Mouse (Mus musculus) fat pad, adult 2 months (tissue): ENCODE data around the gene Tgfbrap1.

Source experiments
- DNase-seq: peaks from one replicate; pipeline ENCODE4 v3.0.0-alpha.2; 2011; ENCODE audit warnings: low read depth, low spot score; ENCODE audit errors: extremely low read depth

Tgfbrap1 gene

DNA sequence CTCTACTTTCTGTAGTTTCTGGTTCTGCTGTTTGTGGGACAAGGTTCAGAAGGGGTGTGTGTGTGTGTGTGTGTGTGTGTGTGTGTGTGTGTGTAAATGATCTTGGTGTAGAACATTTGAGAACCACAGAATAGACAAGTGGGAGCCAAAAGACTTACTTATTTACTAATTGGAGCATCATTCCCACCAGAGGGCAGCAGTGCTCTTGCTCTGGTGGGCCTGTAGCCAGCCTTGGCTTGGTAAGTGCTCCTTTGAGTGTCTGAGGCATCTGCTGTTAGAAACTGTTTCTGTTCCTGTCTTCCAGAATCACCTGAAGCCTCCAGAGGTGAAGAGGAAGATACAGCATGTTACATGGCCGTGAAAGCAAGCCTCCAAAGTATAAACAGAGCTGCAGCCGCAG, 14.4 kb upstream of the Tgfbrap1 start:
- no peak for DNase-seq

DNA sequence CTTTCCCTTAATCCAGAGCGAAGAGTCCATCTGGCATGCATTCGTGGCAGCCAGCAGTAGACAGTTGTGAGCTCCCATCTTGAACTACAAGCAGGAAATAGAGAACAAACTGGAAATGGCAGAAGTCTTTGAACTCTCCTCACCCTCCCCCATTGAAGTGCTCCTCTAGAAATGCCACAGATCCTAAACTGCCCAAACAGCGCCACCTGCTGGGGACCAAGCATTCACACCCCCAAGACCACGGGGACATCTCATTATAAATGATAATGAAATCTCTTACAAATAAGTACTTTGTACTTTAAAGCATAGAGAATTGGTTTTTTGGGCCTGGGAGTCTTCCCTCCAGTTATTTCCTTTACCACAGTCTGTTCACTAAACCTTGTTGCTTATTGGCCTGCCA, 12.1 kb upstream of the Tgfbrap1 start:
- no peak for DNase-seq

DNA sequence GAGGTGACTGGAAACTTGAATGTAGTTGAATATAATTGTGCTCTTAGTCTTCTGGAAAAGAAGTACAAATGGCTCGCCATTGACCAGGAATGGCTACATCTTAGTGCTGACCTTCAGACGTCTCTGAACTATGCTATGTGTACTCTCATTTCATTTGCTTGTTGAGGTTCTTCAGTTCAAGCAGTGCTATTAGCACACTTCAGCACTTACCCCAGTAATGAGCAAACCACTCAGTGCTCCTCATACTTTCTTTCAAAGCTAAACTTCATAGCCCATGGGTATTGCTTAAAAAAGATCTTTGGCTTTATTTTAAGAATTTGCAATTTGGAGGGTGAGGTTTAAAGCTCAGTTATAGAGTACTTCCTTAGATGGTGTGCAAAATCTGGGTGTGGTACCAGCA, 10.3 kb upstream of the Tgfbrap1 start:
- no peak for DNase-seq

DNA sequence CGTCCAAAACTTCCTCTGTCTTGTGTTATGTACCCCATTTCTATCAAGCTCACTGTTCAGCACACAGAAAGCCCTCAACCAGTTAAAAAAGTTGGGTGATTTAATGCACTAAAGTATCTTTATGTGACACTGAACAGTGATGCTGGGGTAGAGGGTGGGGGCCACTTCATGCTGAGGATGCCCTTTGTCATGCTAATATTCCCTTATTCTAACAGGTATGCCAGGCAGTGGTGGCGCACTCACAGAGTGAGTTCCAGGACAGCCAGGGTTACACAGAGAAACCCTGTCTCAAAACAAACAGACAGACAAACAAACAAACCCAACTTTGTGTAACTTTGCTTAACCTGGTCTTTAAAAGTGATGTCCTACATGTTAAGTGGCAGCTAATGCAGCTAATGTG, 4.2 kb downstream of the Tgfbrap1 start:
- DNase-seq: no peak

DNA sequence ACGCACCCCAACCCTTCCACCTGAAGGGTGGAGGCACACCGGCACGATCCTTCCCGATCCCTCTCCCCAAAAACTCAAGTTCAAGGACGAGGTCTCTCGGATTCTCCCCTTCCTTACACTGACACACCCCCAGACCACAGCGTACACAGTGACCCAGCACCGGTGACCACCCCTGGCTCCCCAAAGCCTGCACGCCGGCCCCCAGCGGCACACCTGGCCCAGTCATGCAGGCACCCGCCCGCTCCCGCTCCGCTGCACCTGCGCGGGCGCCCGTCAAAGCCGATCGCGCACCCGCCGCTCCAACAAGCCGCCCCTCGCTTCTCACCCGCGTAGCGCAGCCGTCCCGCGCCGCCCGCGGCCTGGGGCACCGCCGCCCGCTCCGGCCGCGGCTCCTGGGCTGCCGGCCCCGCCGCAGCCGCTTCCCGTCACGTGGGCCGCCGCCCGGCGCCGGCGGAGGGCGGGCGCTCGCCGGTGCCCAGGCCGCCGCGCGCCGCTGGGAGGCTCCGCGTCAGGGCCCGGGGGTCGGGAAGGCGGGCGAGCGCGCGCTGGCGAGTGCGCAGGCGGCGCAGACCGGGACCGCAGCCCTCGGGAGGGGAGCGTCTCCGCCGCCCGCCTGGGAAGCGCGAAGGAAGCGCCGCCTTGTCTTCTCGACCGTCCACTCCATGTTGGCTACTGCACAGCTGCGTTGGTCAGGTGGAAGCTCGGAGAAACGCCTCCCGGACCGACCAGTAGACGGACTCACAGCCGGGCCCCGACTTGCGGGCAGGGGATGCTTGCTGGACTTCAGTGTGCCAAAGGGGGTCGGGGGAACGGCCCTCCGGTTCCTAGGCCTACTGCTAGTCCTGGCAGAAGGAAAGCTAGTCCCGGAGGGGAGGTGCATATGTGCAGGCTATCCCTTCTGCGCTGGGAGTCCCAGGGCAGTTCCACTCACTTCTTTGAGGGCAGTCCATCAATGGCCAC, 6.1 kb downstream of the Tgfbrap1 start:
- no peak for DNase-seq

DNA sequence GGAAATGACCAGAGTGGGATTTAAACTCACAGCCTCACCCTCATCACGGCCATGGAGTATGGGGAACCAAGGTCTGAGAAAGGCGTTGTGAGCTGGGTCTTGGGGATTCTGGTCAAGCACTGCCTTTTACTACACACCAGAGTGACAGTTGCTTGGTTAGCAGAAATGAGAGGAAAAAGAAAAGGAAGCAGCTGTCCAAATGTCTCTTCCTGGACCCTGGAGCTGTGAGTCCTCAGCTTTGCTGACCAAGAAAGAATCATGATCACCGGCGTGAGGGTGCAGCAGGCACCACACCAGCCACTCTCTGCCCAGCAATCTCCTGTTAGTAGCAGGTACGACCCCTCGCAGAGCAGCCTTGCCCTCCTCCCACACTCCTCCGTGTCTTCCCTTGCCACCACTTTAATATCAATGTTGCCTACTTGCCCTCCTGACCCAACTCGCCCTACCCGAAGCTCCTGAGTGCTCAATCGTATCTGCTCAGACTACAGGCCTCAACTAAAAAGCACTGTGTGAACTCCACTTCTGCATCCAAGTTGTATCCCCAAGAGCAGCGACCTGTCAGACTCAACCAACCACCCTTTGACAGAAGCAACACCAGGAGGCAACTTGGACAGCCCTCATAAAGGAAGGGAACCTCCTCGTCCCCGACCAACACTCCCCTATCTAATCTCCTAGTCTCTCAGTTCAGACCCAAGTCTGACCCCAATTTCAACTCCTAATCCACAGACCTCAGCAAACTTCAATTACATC, 7.0 kb downstream of the Tgfbrap1 start:
- no peak for DNase-seq

DNA sequence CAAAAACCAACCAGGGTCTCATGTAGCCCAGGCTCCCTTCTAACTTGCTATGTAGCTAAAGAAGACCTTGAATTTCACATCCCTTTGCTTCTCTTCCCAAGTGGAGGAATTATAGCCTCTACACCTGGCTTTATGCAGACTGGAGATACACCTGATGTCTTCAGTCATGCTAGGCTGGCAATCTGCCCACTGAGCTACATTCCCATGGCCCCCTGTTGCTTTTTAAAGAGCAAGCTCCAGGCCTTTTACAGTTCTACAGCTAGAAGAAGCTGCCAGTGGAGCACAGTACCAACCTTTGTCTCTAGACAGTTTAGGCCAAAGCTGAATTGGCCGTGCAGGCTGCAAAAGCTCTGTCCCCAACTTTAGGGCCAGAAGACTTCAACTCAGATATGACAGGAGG, 8.0 kb downstream of the Tgfbrap1 start:
- no peak for DNase-seq

DNA sequence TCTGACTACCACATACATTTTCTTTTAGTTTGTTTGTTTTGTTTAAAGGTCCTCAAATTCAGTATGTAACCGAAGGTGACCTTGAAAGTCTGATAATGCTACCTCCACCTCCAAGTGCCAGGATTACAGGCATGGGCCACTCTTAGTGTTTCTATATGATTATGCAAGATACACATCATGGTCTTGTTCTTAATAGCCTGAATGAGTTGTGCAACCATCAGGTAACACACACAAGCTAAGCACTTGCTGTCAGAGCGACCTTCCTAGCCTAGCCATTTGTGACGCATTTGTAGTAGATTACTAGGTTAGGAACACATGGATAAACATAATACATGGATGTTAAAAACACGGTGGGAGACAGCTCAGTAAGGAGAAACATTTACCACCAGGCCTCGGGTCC, 15.5 kb downstream of the Tgfbrap1 start:
- DNase-seq: peak; percentile 26

DNA sequence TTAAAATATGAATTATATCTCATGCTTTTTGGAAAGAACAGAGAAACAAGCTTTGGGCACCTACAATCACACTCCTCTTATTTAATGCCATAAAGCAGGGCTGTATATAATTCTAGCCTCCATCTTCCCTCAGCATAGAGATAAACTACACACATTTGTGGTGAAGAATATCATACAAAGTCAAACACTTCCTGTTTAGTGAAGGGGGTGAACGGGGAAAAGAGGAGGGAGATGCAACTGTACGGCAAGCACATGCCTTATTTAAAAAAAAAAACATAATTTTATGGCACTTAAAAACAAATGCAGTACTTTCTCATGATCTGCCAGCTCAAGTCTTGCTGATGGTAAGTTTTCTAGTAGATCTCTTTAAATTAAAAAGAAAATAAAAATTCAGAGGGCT, 20.3 kb downstream of the Tgfbrap1 start:
- DNase-seq: no peak

DNA sequence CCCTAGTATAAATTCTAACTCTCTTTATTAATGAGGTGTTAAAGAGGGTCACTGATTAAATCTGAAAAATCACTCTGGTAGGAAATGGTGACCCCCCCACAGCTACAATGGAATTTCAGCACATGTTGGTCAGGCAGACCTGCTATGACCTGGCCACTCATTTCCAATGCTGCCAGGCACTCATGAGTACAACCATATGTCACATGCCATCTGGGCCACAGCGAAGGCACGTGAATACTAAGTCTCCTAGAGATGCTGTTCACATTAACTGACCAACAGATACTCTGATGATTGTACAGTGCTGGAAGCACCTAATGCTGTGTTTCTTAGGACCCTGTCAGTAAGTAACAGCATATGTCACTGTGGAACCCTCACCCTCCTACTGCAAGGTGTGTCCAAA, 23.6 kb downstream of the Tgfbrap1 start:
- no peak for DNase-seq

DNA sequence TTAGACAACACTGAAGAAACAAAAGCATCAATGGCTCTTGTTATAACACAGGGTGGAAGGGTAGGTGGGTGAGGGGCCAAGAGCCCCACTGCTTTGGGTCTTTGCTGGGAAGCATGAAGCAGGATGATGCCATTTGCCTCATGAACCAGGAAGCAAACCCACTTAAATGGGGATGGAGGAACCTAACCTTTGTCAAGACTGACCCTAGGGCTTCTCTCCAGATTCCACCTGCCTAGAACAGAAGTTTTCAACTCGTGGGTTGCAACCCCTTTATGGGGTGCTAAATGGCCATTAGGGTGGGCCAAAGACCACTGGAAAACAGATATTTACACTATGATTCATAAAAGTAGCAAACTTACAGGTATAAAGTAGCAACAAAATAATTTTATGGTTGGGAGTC, 25.9 kb downstream of the Tgfbrap1 start:
- no peak for DNase-seq

DNA sequence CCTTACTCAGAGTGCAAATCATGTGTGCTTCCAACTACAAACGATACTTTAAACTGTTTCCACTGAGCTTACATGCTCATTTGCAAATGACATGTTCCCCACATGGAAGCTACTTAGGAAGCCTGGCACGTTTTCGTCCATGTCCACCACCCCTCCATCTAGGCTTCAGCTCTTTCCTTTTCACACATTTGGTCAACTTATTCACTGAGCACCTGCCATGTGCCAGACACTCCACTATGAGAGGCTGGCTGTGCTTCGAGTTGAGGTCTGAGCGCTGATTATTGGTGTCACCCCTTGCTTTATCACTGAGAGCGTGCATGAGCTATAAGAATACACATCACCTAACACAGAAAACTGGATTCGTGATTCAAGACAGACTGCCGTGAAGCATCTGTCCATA, 26.4 kb downstream of the Tgfbrap1 start:
- DNase-seq: no peak

DNA sequence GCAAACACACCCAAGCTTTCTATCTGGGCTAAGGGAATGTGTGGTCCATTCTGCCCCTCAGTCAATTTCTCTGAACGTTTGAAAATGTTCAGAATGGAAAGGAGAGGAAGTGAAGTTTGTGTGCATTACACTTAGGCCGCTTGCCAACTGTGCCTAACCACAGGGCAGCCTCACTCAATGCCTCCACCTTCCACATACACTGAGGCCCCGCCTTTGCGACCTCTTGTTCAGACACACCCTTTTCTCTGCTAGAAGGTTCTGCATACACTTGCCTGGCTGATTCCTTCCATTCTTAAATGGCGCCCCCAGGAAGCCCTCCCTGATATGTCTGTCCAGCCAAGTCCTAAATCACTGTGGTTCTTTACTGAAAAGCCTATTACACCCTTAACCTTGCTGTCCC, 27.7 kb downstream of the Tgfbrap1 start:
- DNase-seq: no peak

DNA sequence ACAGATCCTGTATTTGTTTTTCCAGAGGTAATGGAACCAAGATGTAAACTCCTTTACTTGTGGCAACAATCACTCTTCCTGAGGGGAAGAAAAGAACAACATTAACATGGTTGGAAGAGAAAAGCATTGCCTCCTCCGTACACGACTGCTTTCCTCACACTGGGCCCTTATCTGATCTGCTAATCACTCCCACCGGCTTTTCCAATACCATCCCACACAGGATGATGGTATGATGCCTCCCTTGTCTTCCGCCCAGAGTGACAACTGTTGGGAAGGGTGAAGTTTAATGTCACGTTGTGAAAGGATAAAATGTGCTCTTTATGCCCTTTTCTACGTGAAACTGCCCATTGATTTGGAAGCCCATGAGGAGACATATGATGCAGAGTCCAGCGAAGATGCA, 30.9 kb downstream of the Tgfbrap1 start:
- peak; percentile 18 for DNase-seq

DNA sequence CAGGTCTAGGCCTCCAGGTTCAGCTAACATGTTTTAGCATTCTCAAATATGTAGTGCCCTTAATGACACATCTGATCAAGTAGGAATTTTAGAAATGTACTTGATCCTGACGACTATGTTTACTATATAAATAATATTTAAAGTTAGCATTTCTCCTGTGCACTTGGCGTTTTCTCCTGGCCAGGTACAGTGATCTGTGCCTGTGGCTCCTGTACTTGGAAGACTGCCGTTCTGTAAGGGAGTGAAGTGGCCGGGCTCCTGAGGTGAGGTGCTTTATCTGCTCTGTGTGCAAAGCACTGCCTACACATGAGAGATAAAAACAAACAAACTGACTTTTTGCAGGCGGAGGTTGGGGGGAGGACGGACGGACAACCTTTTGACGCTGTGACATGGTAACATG, 31.9 kb downstream of the Tgfbrap1 start:
- no peak for DNase-seq

DNA sequence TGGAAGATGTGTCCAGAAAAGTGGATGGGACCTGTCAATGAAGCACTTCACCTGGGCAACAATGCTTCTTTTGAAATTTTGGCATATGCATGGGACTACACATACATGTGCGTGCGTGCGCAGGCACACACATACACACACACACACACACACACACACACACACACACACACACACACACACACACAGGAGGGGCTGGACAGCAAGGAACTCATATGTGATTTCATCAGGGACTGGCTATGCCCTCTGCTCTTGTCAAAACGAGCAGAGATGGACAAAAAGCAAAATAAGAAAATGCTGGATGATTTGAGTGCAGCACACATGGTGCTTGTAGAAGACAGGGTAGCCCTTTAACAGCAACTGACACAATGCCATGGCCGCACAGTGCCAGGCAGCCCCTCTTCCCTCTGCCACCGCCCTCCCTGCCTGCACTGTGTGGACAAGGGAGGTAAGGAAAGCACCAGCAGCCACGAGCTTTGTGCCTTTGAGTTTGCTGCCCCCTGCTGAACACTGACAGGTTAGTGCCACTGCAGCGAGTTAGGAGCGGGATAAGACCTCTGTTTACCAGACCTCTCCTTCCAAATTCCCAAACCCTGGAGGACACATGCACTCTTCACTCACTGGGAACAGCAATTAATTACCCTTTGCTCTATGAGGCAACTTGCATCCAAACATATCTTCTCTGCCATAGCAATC, 32.7 kb downstream of the Tgfbrap1 start:
- DNase-seq: no peak

DNA sequence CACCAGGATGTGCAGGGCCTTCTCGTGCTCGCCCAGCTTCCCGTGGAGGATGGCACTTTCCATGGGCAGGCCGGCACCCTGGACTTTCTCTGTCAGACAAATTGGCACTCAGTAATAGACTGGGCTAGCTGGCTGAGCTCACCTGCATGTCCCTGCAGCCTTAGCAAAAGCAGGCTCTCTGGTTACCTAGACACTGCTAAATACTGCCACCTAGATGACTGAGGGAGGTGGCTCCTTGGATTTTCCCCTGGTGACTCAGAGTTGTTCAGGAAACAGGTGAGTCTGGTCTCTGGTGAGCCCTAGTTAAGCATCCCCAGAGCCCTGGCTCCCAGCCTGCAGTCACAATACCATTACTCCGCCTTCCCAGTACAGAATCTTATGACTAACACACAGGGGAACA, 46.5 kb downstream of the Tgfbrap1 start:
- no peak for DNase-seq

DNA sequence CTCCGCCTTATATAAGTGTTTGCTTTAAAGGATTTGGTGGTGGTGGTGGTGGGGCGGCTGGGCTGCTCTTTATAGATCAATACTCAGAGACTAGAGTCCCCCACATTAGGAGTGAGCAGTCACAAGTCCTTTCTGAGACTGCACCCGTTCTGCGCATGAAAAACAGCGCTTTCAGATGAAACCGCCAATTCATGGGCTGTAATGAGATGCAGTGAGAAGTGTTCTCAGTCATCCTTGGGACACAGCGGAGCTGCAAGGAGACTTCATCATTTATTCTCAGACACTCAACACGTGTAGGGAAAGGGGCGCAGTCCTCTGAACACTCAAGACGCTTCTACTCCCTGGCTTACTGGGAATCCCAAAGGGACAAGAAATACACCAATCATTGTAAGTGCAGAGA, 50.6 kb downstream of the Tgfbrap1 start:
- DNase-seq: no peak

DNA sequence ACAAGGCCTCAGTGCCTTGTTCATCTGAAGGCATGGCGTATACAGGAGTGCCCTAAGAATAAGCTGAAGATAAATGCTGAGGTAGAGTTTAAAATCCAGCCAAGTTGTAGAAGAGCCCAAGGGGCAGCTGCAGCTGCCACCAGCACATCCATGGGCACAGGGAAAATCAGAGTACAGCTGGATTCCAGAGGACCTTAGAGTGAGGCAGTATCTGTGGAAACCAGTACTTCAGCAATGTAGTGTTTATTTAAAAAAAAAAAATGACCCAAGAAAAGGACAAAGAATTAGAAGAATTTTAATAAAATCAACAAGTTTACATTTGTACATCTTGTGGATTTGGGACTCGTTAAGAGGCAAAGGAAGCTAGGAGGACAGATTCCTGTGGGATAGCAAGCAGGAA, 51.4 kb downstream of the Tgfbrap1 start:
- DNase-seq: no peak

DNA sequence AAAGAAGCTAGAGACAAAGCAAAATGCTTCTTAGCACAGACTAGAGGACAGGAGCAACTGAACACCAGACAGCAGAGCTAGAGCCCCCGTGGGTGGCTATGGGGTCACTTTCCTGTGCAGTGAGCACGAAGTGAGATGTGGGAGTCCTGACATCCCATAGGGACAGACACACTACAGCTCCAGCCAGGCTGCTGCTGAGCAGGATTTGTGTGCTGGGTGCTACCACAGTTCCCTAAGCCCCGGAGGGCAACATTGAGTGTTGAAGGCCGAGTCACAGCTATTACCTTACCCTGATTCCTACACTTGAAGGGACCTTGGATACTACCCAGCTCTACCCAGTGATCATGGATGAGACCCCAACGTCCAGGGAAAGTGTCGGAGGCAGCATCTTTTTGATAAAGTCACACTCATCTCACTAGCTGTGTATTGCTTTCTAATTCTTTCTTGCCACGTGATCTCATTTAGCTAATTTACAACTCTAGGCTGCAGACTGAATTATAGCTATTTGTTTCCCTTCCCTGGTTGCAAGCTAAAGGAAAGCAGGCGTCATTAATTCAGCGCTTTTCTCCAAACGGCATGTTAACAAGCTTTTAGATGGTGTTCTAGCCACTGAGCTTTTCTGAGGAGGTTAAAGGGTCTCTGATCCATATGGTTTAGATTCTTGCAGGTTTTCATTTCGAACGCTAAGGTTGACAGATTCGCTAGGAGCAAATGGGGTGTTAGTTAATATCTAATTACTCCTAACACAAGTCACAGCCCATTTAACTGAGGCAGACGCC, 53.0 kb downstream of the Tgfbrap1 start:
- DNase-seq: no peak

DNA sequence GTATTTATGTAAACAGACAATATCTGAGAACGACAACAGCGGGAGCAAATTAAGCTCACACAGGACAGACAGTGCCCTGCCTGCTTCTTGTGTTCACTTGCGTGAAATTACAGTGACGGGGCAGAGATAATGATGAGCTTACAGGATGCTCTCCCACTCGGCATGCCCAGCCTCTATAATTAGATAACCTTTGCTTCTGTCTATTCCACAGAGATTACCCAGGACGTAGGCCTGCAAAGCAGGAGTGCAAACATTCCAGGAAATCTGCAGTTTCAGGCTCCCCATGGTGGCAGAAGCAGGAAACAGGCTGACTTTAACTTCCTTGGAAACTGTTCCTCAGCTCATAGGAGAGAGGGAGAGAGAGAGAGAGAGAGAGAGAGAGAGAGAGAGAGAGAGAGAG, 56.2 kb downstream of the Tgfbrap1 start:
- no peak for DNase-seq
